Mouse (Mus musculus) lung, adult 2 months (tissue): ENCODE measurements around the gene Slc4a5. TPM values are rescaled to one million over a fixed set of nuclear protein-coding genes. Genes with fewer than 3 reads are reported as not detected.

Experiments used
- DNase-seq: peaks from one replicate; pipeline ENCODE4 v3.0.0; 2022
- H3K4me1 ChIP-seq: fragments of 200-500 bp; 2 replicates; pipeline ENCODE4 v1.6.1; 2011; ENCODE audit warnings: low read length; ENCODE audit not compliant: control insufficient read depth, insufficient read depth
- H3K4me3 ChIP-seq: fragments of 200-500 bp; replicated peaks from 2 replicates; pipeline ENCODE3; 2011; ENCODE audit warnings: low read depth, mild to moderate bottlenecking, control low read depth, low read length; ENCODE audit errors: extremely low read depth
- CTCF ChIP-seq: fragments of 200-500 bp; IDR thresholded peaks from 2 replicates; pipeline ENCODE4 v1.5.1; 2011; ENCODE audit warnings: mild to moderate bottlenecking, low read length, control low read depth; ENCODE audit not compliant: insufficient read depth
- POLR2A ChIP-seq: fragments of 200-500 bp; IDR thresholded peaks from 2 replicates; pipeline ENCODE4 v1.6.1; 2011; ENCODE audit warnings: low read depth, mild to moderate bottlenecking, control low read depth, low read length, borderline replicate concordance; ENCODE audit errors: extremely low read depth
- WGBS: fragments of 180-500 bp; shearing (Covaris S2); methylation state at CpG from one replicate; pipeline ENCODE4 v1.1.7; 2018; 5-methylcytosine and 5-hydroxymethylcytosine counted together
- polyA plus RNA-seq: library from polyadenylated mRNA; depleted of rRNA; stranded (reverse); fragments of >200 nt; gene quantifications from 2 replicates; pipeline ENCODE4 v1.2.3, GENCODE M21; 2012

Slc4a5 gene
- polyA plus RNA-seq, 1 experiment = 62.3 TPM

DNA sequence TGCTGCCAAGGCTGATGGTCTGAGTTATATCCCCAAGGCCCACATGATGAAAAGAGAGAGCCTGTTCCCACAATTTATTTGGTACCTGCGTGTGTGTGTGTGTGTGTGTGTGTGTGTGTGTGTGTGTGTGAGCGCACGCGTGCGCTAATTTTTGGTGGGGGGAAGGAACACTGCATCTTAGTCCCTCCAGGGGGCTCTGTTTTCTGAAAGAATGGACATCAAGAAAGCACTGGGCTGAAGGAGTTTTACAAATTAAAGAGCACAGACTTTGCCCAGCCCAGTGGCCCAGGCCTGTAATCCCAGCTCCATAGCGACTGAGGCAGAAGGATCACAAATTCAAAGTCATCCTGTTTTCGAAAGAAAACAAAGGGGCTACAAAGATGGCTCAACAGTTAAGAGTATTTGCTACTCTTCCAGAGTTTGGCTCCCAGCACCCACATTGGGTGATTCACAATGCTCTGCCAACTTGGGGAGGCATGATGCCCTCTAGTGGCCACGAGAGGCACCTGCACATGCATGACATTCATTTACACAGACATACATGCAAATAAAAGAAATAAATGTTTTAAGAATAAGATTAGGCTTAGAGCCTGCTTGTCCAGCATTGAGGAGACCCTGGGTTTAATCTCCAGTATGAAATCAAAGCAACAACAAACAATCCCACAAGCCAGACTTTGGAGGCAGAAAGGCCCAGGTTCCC, 60.8 kb downstream of the Slc4a5 start:
- 79% methylated on average over 8 of the region's 8 CpGs for WGBS
- Histone ChIP-seq H3K4me1 (no peaks in the 10 kb centered on the region), H3K4me3 (no peak overlapping the region)
- no peak for DNase-seq
- TF ChIP-seq POLR2A (no peak), CTCF (peak; percentile 64)

DNA sequence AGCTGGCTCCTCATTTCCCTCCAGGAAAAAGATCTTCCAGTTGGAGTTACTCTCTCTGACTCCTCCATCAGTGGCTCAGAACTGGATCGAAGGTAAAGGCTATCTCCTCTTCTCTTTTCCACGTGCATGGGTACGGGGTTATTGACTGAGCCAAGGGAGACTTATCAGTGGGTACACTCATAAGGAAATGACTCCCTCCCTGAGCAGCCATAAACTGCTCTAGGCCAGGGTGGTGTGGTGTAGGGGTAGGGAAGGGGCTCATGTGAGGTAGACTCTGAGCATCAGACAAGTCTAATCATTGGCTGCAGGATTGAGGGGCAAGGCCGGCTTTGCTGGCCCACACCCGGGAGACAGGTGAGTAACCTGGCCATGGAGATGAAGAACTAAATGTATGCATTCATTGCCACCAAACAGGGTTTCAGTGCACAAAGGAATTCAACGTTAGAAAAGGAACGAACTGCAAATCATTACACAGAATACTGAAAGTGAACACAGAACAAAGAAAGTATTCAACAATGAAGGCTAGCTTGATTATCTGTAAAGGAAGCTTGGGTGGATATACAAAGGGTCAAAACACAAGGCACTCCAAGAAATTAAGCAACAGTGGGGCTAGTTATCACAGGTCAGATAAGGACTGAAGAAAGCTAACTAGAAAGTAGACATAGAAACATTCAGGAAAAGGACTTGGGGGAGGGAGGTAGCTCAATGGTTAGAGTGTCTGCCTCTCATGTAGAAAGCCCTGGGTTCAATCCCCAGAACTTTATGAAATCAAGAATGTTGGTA, 81.0 kb downstream of the Slc4a5 start:
- no peak for TF ChIP-seq CTCF
- TF ChIP-seq POLR2A = no peak
- DNase-seq = no peak
- Histone ChIP-seq H3K4me3 (no peak overlapping the region), H3K4me1 (no peaks in the 10 kb centered on the region)
- 74% methylated on average over 7 of the region's 7 CpGs for WGBS

GRCm38 (mm10) chr6:83301294-83301693, 81.7 kb downstream of the Slc4a5 start:
- Histone ChIP-seq H3K4me1 (no peaks in the 10 kb centered on the region), H3K4me3 (no peak overlapping the region)
- TF ChIP-seq POLR2A = no peak
- no peak for TF ChIP-seq CTCF
- WGBS = 76% methylated on average over 2 of the region's 2 CpGs
- DNase-seq = no peak

DNA sequence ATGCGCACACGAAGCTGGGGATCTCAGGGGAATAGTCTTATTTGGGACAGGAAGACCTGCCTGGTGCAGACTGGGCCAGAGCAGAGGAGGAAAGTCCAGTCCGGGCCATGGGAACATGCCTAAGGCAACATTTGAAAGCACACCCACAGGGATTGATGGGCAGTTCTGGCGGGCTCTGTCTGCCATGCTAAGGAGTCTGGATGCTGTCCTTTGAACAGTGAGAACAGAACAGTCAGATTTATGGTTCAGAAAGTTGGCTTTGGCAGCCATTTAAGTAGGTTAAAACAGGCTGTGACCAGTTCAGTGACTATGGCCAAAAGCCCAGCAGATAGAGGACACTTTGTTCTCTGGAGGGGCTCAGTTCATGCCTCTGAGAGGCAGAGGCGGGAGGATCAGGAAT, 82.6 kb downstream of the Slc4a5 start:
- no peak overlapping the region for H3K4me3 ChIP-seq
- DNase-seq = no peak
- no peak for TF ChIP-seq POLR2A
- TF ChIP-seq CTCF = no peak
- no peaks in the 10 kb centered on the region for H3K4me1 ChIP-seq
- 79% methylated on average over 5 of the region's 5 CpGs for WGBS

DNA sequence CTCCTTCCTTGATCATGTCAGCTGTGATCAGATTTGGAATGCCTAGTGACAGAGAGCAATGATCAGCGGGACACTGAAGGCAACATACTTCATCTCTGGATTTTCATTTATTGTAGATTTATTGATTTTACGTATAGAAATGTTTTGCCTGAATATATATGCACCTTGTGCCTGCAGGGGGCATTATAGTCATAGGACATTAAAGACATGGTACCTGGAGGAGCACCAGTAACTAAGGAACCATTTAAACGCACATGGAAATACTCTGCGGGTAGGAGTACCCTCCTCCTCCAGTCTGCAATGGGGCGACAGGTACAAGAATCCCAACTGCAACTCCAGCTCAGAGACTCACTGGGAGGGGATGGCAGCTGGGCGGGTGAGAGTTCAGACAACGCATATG, 89.4 kb downstream of the Slc4a5 start:
- Histone ChIP-seq H3K4me1 (no peaks in the 10 kb centered on the region), H3K4me3 (no peak overlapping the region)
- no peak for DNase-seq
- WGBS = 89% methylated on average over 7 of the region's 7 CpGs
- no peak for TF ChIP-seq POLR2A
- no peak for TF ChIP-seq CTCF

GRCm38 (mm10) chr6:83311206-83311605, 91.6 kb downstream of the Slc4a5 start:
- TF ChIP-seq POLR2A (no peak), CTCF (no peak)
- no peak overlapping the region for H3K4me3 ChIP-seq
- DNase-seq = no peak
- WGBS = 93% methylated on average over 11 of the region's 11 CpGs
- no peaks in the 10 kb centered on the region for H3K4me1 ChIP-seq

- no peak overlapping the region for H3K4me3 ChIP-seq
- DNase-seq = no peak
- no peak for TF ChIP-seq POLR2A
- TF ChIP-seq CTCF = no peak
- WGBS = 83% methylated on average over 7 of the region's 7 CpGs
- peaks cover 3% of the 10 kb centered on the region for H3K4me1 ChIP-seq
Observed at GRCm38 (mm10) chr6:83312021-83312420, 92.4 kb downstream of the Slc4a5 start.

DNA sequence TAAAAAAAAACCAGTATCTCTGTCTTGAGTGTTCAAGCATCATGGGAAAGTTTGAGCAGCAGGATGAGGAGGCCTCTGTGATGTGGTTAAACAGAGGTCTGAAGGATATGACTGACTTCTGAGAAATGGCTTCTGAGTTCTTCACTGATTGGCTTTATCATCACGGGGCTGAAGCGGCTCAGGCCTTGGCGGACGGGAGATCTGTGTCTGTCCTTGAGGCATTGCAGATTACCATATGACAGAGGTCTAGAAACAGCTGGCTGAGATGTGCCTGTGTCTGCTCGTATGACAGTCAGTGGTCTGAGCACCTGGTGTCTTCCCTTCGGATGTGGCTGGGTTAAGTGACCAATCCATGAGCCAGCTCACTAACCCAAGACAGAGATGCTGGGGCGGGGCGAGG, 92.9 kb downstream of the Slc4a5 start:
- H3K4me3 ChIP-seq = no peak overlapping the region
- WGBS = 90% methylated on average over 8 of the region's 8 CpGs
- no peak for DNase-seq
- TF ChIP-seq POLR2A = no peak
- TF ChIP-seq CTCF = no peak
- H3K4me1 ChIP-seq = peaks cover 3% of the 10 kb centered on the region

GRCm38 (mm10) chr6:83315293-83315692, 95.7 kb downstream of the Slc4a5 start:
- TF ChIP-seq POLR2A (no peak), CTCF (no peak)
- no peak for DNase-seq
- Histone ChIP-seq H3K4me3 (no peak overlapping the region), H3K4me1 (peaks cover 3% of the 10 kb centered on the region)

GRCm38 (mm10) chr6:83316022-83316421, 96.4 kb downstream of the Slc4a5 start:
- DNase-seq = no peak
- WGBS = 14% methylated on average over 10 of the region's 10 CpGs

DNA sequence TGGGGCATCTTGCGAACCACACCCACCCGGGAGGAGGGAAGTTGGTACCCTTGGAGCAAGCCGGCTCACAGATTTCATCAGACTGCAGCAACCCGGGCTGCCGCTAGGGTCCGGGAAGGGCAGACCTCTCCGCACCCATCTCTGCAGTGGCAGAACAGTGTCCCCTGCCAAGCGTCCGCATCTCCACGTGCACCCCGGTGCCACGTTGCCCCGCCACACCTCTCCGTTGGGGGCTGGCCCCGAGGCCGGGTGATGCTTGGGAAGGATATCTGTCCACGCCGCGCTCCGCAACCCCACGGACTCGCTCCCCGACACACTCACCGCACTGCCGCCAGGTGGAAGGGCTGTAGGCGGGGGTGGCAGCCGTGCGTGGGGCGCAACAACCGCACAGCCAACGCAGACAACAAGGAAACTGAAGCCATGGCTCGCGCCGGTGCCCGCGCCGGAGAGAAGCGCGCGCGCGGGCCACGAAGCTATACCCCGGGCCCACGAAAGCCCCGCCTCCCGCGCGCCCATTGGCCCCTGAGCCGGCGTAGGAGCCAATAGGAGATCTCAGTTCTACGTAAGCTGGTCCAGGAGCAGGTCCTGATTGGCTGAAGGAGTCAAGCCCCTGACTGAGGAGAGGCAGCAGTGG, 97.6 kb downstream of the Slc4a5 start:
- Histone ChIP-seq H3K4me3 (peak overlapping the region; percentile 76), H3K4me1 (peaks cover 3% of the 10 kb centered on the region)
- DNase-seq = peak; percentile 88
- under 1% methylated on average over 52 of the region's 52 CpGs for WGBS
- TF ChIP-seq CTCF = peak; percentile 57
- no peak for TF ChIP-seq POLR2A

More at GRCm38 (mm10) chr6:83316022-83316421, 96.4 kb downstream of the Slc4a5 start:
- peaks cover 3% of the 10 kb centered on the region for H3K4me1 ChIP-seq
- H3K4me3 ChIP-seq = no peak overlapping the region
- no peak for TF ChIP-seq CTCF
- TF ChIP-seq POLR2A = no peak
